Mouse (Mus musculus): ENCODE measurements around the gene Wnk2. TPM values are rescaled to one million over a fixed set of nuclear protein-coding genes. Genes with fewer than 3 reads are reported as not detected.

Wnk2 gene
- polyA plus RNA-seq, 1 experiment from 2014 or later, result 1.6 TPM

GRCm38 (mm10) chr13:49053333-49053732 lies 94.5 kb downstream of the Wnk2 start:
- no peak for ATAC-seq (replicated peaks; ENCODE audit: insufficient number of reproducible peaks, low FRiP score, low TSS enrichment)
- H3K4me3 ChIP-seq (ENCODE audit: low read depth, low read length), result no peak overlapping the region

GRCm38 (mm10) chr13:49052512-49052911 lies 95.3 kb downstream of the Wnk2 start:
- H3K36me3 ChIP-seq (ENCODE audit: control insufficient read depth, insufficient read depth, low read length), result no peaks in the 10 kb centered on the region

More at GRCm38 (mm10) chr13:49053333-49053732, 94.5 kb downstream of the Wnk2 start:
- Histone ChIP-seq H3K27ac (ENCODE audit: low read depth, low read length) (no peak overlapping the region), H3K4me1 (ENCODE audit: control insufficient read depth, insufficient read depth, low read length) (no peaks in the 10 kb centered on the region), H3K27me3 (ENCODE audit: control insufficient read depth, insufficient read depth, low read length) (peaks cover 5% of the 10 kb centered on the region; the same call in 1 of the 2 replicates), H3K9me3 (replicated peaks; ENCODE audit: control insufficient read depth, low read length) (no peaks in the 10 kb centered on the region), H3K4me2 (no peak overlapping the region), H3K9ac (ENCODE audit: low read depth, low read length) (no peak overlapping the region), H3K36me3 (ENCODE audit: control insufficient read depth, insufficient read depth, low read length) (no peaks in the 10 kb centered on the region)
- 93% methylated on average over 2 of the region's 2 CpGs for WGBS (ENCODE audit: insufficient replicate concordance)

GRCm38 (mm10) chr13:49047393-49047792 lies 100.4 kb downstream of the Wnk2 start:
- no peak overlapping the region for H3K4me2 ChIP-seq
- no peaks in the 10 kb centered on the region for H3K36me3 ChIP-seq (ENCODE audit: control insufficient read depth, insufficient read depth, low read length)
- H3K4me1 ChIP-seq (ENCODE audit: control insufficient read depth, insufficient read depth, low read length), result no peaks in the 10 kb centered on the region
- no peak overlapping the region for H3K9ac ChIP-seq (ENCODE audit: low read depth, low read length)
- 61% methylated on average over 1 of the region's 1 CpGs for WGBS (ENCODE audit: insufficient replicate concordance)
- no peak overlapping the region for H3K27ac ChIP-seq (ENCODE audit: low read depth, low read length)
- no peaks in the 10 kb centered on the region for H3K27me3 ChIP-seq (ENCODE audit: control insufficient read depth, insufficient read depth, low read length)
- H3K9me3 ChIP-seq (replicated peaks; ENCODE audit: control insufficient read depth, low read length), result no peaks in the 10 kb centered on the region
- no peak for ATAC-seq (replicated peaks; ENCODE audit: insufficient number of reproducible peaks, low FRiP score, low TSS enrichment)
- H3K4me3 ChIP-seq (ENCODE audit: low read depth, low read length), result no peak overlapping the region

More at GRCm38 (mm10) chr13:49052512-49052911, 95.3 kb downstream of the Wnk2 start:
- peaks cover 5% of the 10 kb centered on the region; the same call in 1 of the 2 replicates for H3K27me3 ChIP-seq (ENCODE audit: control insufficient read depth, insufficient read depth, low read length)
- H3K27ac ChIP-seq (ENCODE audit: low read depth, low read length), result no peak overlapping the region
- ATAC-seq (replicated peaks; ENCODE audit: insufficient number of reproducible peaks, low FRiP score, low TSS enrichment), result no peak
- 42% methylated on average over 9 of the region's 9 CpGs for WGBS (ENCODE audit: insufficient replicate concordance)
- H3K9me3 ChIP-seq (replicated peaks; ENCODE audit: control insufficient read depth, low read length), result no peaks in the 10 kb centered on the region
- no peak overlapping the region for H3K4me3 ChIP-seq (ENCODE audit: low read depth, low read length)
- no peak overlapping the region for H3K4me2 ChIP-seq
- H3K4me1 ChIP-seq (ENCODE audit: control insufficient read depth, insufficient read depth, low read length), result no peaks in the 10 kb centered on the region
- no peak overlapping the region for H3K9ac ChIP-seq (ENCODE audit: low read depth, low read length)

GRCm38 (mm10) chr13:49044145-49044561 lies 103.7 kb downstream of the Wnk2 start:
- H3K36me3 ChIP-seq (ENCODE audit: control insufficient read depth, insufficient read depth, low read length), result no peaks in the 10 kb centered on the region
- no peaks in the 10 kb centered on the region for H3K4me1 ChIP-seq (ENCODE audit: control insufficient read depth, insufficient read depth, low read length)
- no peak overlapping the region for H3K4me2 ChIP-seq
- H3K9me3 ChIP-seq (replicated peaks; ENCODE audit: control insufficient read depth, low read length), result no peaks in the 10 kb centered on the region
- no peaks in the 10 kb centered on the region for H3K27me3 ChIP-seq (ENCODE audit: control insufficient read depth, insufficient read depth, low read length)
- ATAC-seq (replicated peaks; ENCODE audit: insufficient number of reproducible peaks, low FRiP score, low TSS enrichment), result no peak
- 0 out of 2 replicates have a peak overlapping the region, but pooled peaks have one; percentile 16 for H3K9ac ChIP-seq (ENCODE audit: low read depth, low read length)
- WGBS (ENCODE audit: insufficient replicate concordance), result 66% methylated on average over 10 of the region's 10 CpGs
- no peak overlapping the region for H3K27ac ChIP-seq (ENCODE audit: low read depth, low read length)
- no peak overlapping the region for H3K4me3 ChIP-seq (ENCODE audit: low read depth, low read length)

GRCm38 (mm10) chr13:49042371-49042770 lies 105.4 kb downstream of the Wnk2 start:
- H3K27ac ChIP-seq (ENCODE audit: low read depth, low read length), result no peak overlapping the region
- no peak overlapping the region for H3K9ac ChIP-seq (ENCODE audit: low read depth, low read length)
- H3K4me3 ChIP-seq (ENCODE audit: low read depth, low read length), result no peak overlapping the region
- no peaks in the 10 kb centered on the region for H3K36me3 ChIP-seq (ENCODE audit: control insufficient read depth, insufficient read depth, low read length)
- WGBS (ENCODE audit: insufficient replicate concordance), result 88% methylated on average over 15 of the region's 15 CpGs
- ATAC-seq (replicated peaks; ENCODE audit: insufficient number of reproducible peaks, low FRiP score, low TSS enrichment), result no peak
- H3K4me1 ChIP-seq (ENCODE audit: control insufficient read depth, insufficient read depth, low read length), result peaks cover 6% of the 10 kb centered on the region
- H3K9me3 ChIP-seq (replicated peaks; ENCODE audit: control insufficient read depth, low read length), result no peaks in the 10 kb centered on the region
- H3K4me2 ChIP-seq, result no peak overlapping the region
- no peaks in the 10 kb centered on the region for H3K27me3 ChIP-seq (ENCODE audit: control insufficient read depth, insufficient read depth, low read length)

GRCm38 (mm10) chr13:49036928-49037574 lies 110.8 kb downstream of the Wnk2 start:
- no peak for ATAC-seq (replicated peaks; ENCODE audit: insufficient number of reproducible peaks, low FRiP score, low TSS enrichment)
- H3K4me3 ChIP-seq (ENCODE audit: low read depth, low read length), result no peak overlapping the region
- no peaks in the 10 kb centered on the region for H3K27me3 ChIP-seq (ENCODE audit: control insufficient read depth, insufficient read depth, low read length)
- H3K36me3 ChIP-seq (ENCODE audit: control insufficient read depth, insufficient read depth, low read length), result no peaks in the 10 kb centered on the region
- no peak overlapping the region for H3K9ac ChIP-seq (ENCODE audit: low read depth, low read length)
- WGBS (ENCODE audit: insufficient replicate concordance), result 53% methylated on average over 7 of the region's 7 CpGs
- no peak overlapping the region for H3K4me2 ChIP-seq
- no peak overlapping the region for H3K27ac ChIP-seq (ENCODE audit: low read depth, low read length)
- H3K9me3 ChIP-seq (replicated peaks; ENCODE audit: control insufficient read depth, low read length), result no peaks in the 10 kb centered on the region
- peaks cover 10% of the 10 kb centered on the region for H3K4me1 ChIP-seq (ENCODE audit: control insufficient read depth, insufficient read depth, low read length)

GRCm38 (mm10) chr13:49036436-49036835 lies 111.4 kb downstream of the Wnk2 start:
- no peaks in the 10 kb centered on the region for H3K9me3 ChIP-seq (replicated peaks; ENCODE audit: control insufficient read depth, low read length)
- no peak overlapping the region for H3K4me2 ChIP-seq
- H3K9ac ChIP-seq (ENCODE audit: low read depth, low read length), result no peak overlapping the region
- no peak overlapping the region for H3K27ac ChIP-seq (ENCODE audit: low read depth, low read length)
- H3K27me3 ChIP-seq (ENCODE audit: control insufficient read depth, insufficient read depth, low read length), result no peaks in the 10 kb centered on the region
- H3K4me1 ChIP-seq (ENCODE audit: control insufficient read depth, insufficient read depth, low read length), result peaks cover 10% of the 10 kb centered on the region
- H3K4me3 ChIP-seq (ENCODE audit: low read depth, low read length), result no peak overlapping the region
- 0 out of 2 replicates have a peak, but pooled peaks have one; percentile 31 for ATAC-seq (replicated peaks; ENCODE audit: insufficient number of reproducible peaks, low FRiP score, low TSS enrichment)
- 83% methylated on average over 4 of the region's 4 CpGs for WGBS (ENCODE audit: insufficient replicate concordance)
- no peaks in the 10 kb centered on the region for H3K36me3 ChIP-seq (ENCODE audit: control insufficient read depth, insufficient read depth, low read length)

GRCm38 (mm10) chr13:49031029-49031428 lies 116.8 kb downstream of the Wnk2 start:
- WGBS (ENCODE audit: insufficient replicate concordance), result 55% methylated on average over 2 of the region's 2 CpGs
- ATAC-seq (replicated peaks; ENCODE audit: insufficient number of reproducible peaks, low FRiP score, low TSS enrichment), result no peak

More at GRCm38 (mm10) chr13:49031029-49031428, 116.8 kb downstream of the Wnk2 start:
- H3K27me3 ChIP-seq (ENCODE audit: control insufficient read depth, insufficient read depth, low read length), result no peaks in the 10 kb centered on the region
- H3K9ac ChIP-seq (ENCODE audit: low read depth, low read length), result no peak overlapping the region
- H3K9me3 ChIP-seq (replicated peaks; ENCODE audit: control insufficient read depth, low read length), result no peaks in the 10 kb centered on the region; the same call in 1 of the 2 replicates
- no peak overlapping the region for H3K4me2 ChIP-seq
- no peak overlapping the region for H3K27ac ChIP-seq (ENCODE audit: low read depth, low read length)
- H3K4me3 ChIP-seq (ENCODE audit: low read depth, low read length), result no peak overlapping the region
- H3K36me3 ChIP-seq (ENCODE audit: control insufficient read depth, insufficient read depth, low read length), result no peaks in the 10 kb centered on the region
- H3K4me1 ChIP-seq (ENCODE audit: control insufficient read depth, insufficient read depth, low read length), result 0 out of 2 replicates have a peak, but pooled peaks cover 3% of the 10 kb centered on the region
